Mouse (Mus musculus): Measurements from ENCODE around the gene Nr5a1. TPM values are rescaled to one million over a fixed set of nuclear protein-coding genes. Genes with fewer than 3 reads are reported as not detected.

Nr5a1 gene
- total and polyA plus RNA-seq, 3 experiments, result 0.04 TPM; not detected in 2

- H3K4me3 ChIP-seq (replicated peaks in 1 of 3; ENCODE audit: low read depth in 2 of 3, low read length in 2 of 3, poor library complexity in 1 of 3), result no peak overlapping the region
- peaks cover 58% of the 10 kb centered on the region for H3K27me3 ChIP-seq (replicated peaks)
- in situ Hi-C loops (cut with MboI; ENCODE audit: low pct_ligation_motif_present, low pct_unique_long_range_greater_than_20kb, low sequenced_read_pairs), result no loop called here
Observed at GRCm38 (mm10) chr2:38685746-38686145, 28.6 kb downstream of the Nr5a1 start.

GRCm38 (mm10) chr2:38683083-38683482 lies 31.3 kb downstream of the Nr5a1 start:
- no peak overlapping the region for H3K27ac ChIP-seq (ENCODE audit: insufficient read depth, low read depth)
- in situ Hi-C loops (cut with MboI; ENCODE audit: low pct_ligation_motif_present, low pct_unique_long_range_greater_than_20kb, low sequenced_read_pairs) (no loop called here), dilution Hi-C loops (cut with MboI; ENCODE audit: extremely low pct_ligation_motif_present, extremely low pct_unique_long_range_greater_than_20kb, low sequenced_read_pairs) (no loop called here)
- no peak overlapping the region for H3K4me2 ChIP-seq (ENCODE audit: insufficient read depth, low read depth, poor library complexity, severe bottlenecking)
- no peaks in the 10 kb centered on the region for H3K79me2 ChIP-seq (replicated peaks; ENCODE audit: control insufficient read depth, extremely low read depth, insufficient read depth, poor library complexity, severe bottlenecking)
- no peak for TF ChIP-seq MAZ (IDR thresholded peaks at IDR 0.05; ENCODE audit: low read depth, low read length)
- TF ChIP-seq GABPA (IDR thresholded peaks at IDR 0.05; ENCODE audit: insufficient replicate concordance, low read depth, low read length), result no peak
- TF ChIP-seq UBTF (IDR thresholded peaks at IDR 0.05; ENCODE audit: low read depth, low read length), result no peak
- no peak for TF ChIP-seq SMC3 (IDR thresholded peaks at IDR 0.05; ENCODE audit: low read depth, low read length)
- no peak for TF ChIP-seq ZMIZ1 (IDR thresholded peaks at IDR 0.05; ENCODE audit: low read depth, low read length)
- TF ChIP-seq ZC3H11A (IDR thresholded peaks at IDR 0.05; ENCODE audit: low read depth, low read length), result no peak
- no peak for TF ChIP-seq POLR2A (IDR thresholded peaks at IDR 0.05; ENCODE audit: low read depth, low read length)
- TF ChIP-seq HCFC1 (IDR thresholded peaks at IDR 0.05; ENCODE audit: low read depth, low read length), result no peak
- no peak for TF ChIP-seq MEF2A (IDR thresholded peaks at IDR 0.05; ENCODE audit: borderline replicate concordance, low read depth, low read length)
- no peak for TF ChIP-seq ETS1 (conservative IDR thresholded peaks at IDR 0.05; ENCODE audit: low read depth, low read length)
- TF ChIP-seq TCF12 (IDR thresholded peaks at IDR 0.05; ENCODE audit: low read depth, low read length), result no peak
- TF ChIP-seq USF1 (IDR thresholded peaks at IDR 0.05; ENCODE audit: low read depth, low read length), result no peak
- no peaks in the 10 kb centered on the region for H3K36me3 ChIP-seq (replicated peaks in 1 of 2; ENCODE audit: control insufficient read depth in 1 of 2, insufficient read depth in 1 of 2, low read length in 1 of 2)
- peaks cover 5 to 7% of the 10 kb centered on the region in 2 experiments; a peak in 2 of 4 replicates for H3K4me1 ChIP-seq (ENCODE audit: control insufficient read depth in 1 of 2, insufficient read depth in 2 of 2)
- no peak overlapping the region for H3K9ac ChIP-seq (ENCODE audit: insufficient read depth, low read depth)
- H3K27me3 ChIP-seq (replicated peaks), result peaks cover 54% of the 10 kb centered on the region
- no peak overlapping the region for H3K4me3 ChIP-seq (replicated peaks in 1 of 3; ENCODE audit: low read depth in 2 of 3, low read length in 2 of 3, poor library complexity in 1 of 3)
- no peak for DNase-seq (ENCODE audit: extremely low read depth)
- no peaks in the 10 kb centered on the region for H3K9me3 ChIP-seq (replicated peaks; ENCODE audit: low read length)

More at GRCm38 (mm10) chr2:38685746-38686145, 28.6 kb downstream of the Nr5a1 start:
- TF ChIP-seq MXI1 (IDR thresholded peaks at IDR 0.05; ENCODE audit: low read depth, low read length), result no peak
- no peak for TF ChIP-seq GABPA (IDR thresholded peaks at IDR 0.05; ENCODE audit: insufficient replicate concordance, low read depth, low read length)
- TF ChIP-seq SIN3A (IDR thresholded peaks at IDR 0.05; ENCODE audit: low read length), result no peak
- TF ChIP-seq PAX5 (IDR thresholded peaks at IDR 0.05; ENCODE audit: low read length), result no peak
- no peak for TF ChIP-seq ZNF384 (IDR thresholded peaks at IDR 0.05; ENCODE audit: low read depth, low read length)
- TF ChIP-seq RCOR1 (conservative IDR thresholded peaks at IDR 0.05; ENCODE audit: low read depth, low read length), result no peak
- TF ChIP-seq KAT2A (IDR thresholded peaks at IDR 0.05; ENCODE audit: insufficient replicate concordance, low read length), result no peak
- TF ChIP-seq JUN (IDR thresholded peaks at IDR 0.05; ENCODE audit: insufficient read depth, low read depth, low read length), result no peak
- no peak for TF ChIP-seq JUND (conservative IDR thresholded peaks at IDR 0.05; ENCODE audit: low read depth, low read length)
- TF ChIP-seq ZKSCAN1 (IDR thresholded peaks at IDR 0.05; ENCODE audit: borderline replicate concordance, low read depth, low read length), result no peak
- no peak for TF ChIP-seq TBP (conservative IDR thresholded peaks at IDR 0.05; ENCODE audit: low read depth, low read length)
- Histone ChIP-seq H3K79me2 (replicated peaks; ENCODE audit: control insufficient read depth, extremely low read depth, insufficient read depth, poor library complexity, severe bottlenecking) (no peaks in the 10 kb centered on the region), H3K4me1 (ENCODE audit: control insufficient read depth in 1 of 2, insufficient read depth in 2 of 2) (peaks cover 7 to 8% of the 10 kb centered on the region in 2 experiments), H3K9me3 (replicated peaks; ENCODE audit: low read length) (no peaks in the 10 kb centered on the region), H3K36me3 (replicated peaks in 1 of 2; ENCODE audit: control insufficient read depth in 1 of 2, insufficient read depth in 1 of 2, low read length in 1 of 2) (no peaks in the 10 kb centered on the region), H3K27ac (ENCODE audit: insufficient read depth, low read depth) (no peak overlapping the region), H3K9ac (ENCODE audit: insufficient read depth, low read depth) (no peak overlapping the region), H3K4me2 (ENCODE audit: insufficient read depth, low read depth, poor library complexity, severe bottlenecking) (no peak overlapping the region)
- dilution Hi-C loops (cut with MboI; ENCODE audit: extremely low pct_ligation_motif_present, extremely low pct_unique_long_range_greater_than_20kb, low sequenced_read_pairs), result no loop called here
- no peak for DNase-seq (ENCODE audit: extremely low read depth)
